Mouse (Mus musculus) mouse embryonic stem cell (cell line): Measurements from ENCODE around the gene Pcolce2.

Source experiments
- in situ Hi-C, 2 experiments: fragments of 300-500 bp; cut with MboI; formaldehyde crosslinking; loops; 1 replicate in 1 of 2; 3 replicates in 1 of 2; pipeline ENCODE4 v1.14.3; 2019 to 2020; ENCODE audit warnings: low sequenced_read_pairs in 2 of 2, low pct_unique_long_range_greater_than_20kb in 1 of 2, mixed read lengths in 1 of 2; ENCODE audit not compliant: unreplicated experiment in 1 of 2

The Pcolce2 gene

GRCm38 (mm10) chr9:95639919-95640318 is 2.5 kb downstream of the Pcolce2 start:
- in situ Hi-C loops: no loop called here

DNA sequence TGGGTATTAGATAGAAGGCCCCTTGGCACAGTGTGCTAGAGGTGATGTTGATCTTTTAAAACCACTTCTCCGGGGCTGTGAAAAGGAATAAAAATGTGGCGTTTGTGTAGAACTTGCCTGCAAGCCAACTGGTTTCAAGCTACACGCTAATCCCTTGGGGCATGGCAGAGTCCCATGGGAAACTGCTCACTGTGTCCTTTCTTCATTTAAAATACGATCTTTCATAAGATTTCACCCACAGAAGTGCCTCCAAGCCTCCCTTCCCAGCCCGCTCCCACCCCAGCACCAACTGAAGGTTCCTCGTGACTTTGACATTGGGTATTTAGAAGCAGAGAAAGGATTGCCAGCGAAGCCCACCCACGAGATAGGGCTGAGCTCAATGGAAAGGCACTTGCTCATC is 8.5 kb downstream of the Pcolce2 start:
- in situ Hi-C loops: no loop called here

DNA sequence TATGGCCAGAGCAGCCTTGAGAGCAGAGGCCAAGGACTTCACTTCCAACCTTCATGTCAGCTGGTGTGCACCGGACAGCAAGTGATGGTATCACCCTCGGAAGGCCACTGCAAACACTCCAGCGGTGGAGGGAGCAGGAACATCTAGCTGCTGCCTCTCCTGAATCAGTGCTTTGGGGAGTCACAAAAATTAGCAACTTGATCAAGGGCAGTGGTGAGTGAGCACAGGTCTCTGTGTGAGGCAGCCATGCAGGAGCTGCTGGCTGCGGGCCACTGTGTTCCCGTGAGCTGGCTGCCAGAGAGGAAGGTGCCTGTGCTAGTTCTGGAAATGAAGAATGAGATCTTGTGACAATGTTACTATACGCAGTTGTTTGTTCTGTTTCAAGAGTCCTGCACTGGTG is 16.0 kb downstream of the Pcolce2 start:
- in situ Hi-C loops: no loop called here

DNA sequence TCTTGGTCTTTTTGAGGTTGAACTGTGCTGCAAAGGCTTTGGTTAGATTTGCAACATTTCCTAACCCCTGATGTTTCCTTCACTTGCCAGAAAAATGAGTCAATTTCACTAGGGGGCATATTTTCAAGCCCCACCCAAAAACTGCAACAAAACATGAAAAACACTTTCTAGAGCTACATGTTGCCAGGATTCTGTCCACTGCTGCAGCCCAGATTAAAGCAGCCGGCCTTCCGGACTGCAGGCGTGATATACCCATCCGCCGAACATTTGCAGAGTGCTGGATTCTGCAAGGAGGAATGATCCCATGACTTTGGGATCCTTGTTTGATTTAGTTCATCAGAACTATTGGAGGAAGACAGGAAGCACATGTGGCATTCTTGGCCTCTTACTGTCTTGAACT is 17.0 kb downstream of the Pcolce2 start:
- in situ Hi-C loops: no loop called here

GRCm38 (mm10) chr9:95657941-95658340 is 20.5 kb downstream of the Pcolce2 start:
- in situ Hi-C loops: no loop called here

GRCm38 (mm10) chr9:95664290-95664989 is 27.0 kb downstream of the Pcolce2 start:
- in situ Hi-C loops: no loop called here

GRCm38 (mm10) chr9:95665835-95666234 is 28.4 kb downstream of the Pcolce2 start:
- in situ Hi-C loops: no loop called here

GRCm38 (mm10) chr9:95667836-95668235 is 30.4 kb downstream of the Pcolce2 start:
- in situ Hi-C loops: no loop called here

DNA sequence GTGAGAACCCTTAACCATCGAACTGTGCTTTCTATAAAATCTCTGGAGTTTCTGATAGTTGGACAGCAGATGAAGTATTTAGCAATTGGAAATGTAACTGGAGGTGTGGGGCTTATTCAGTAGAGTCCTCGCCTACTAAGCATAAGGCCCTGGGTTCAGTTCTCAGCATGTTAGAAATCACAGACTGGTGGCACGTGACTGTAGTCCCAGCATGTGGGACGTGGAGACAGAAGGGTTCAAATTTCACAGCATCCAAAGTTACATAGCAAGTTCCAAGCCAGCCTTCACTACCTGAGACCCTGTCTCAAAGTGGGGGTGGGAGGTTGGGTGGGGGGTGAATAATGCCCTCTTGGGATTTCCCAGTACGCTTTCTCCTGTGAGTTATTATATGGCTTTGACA is 30.9 kb downstream of the Pcolce2 start:
- in situ Hi-C loops: no loop called here

DNA sequence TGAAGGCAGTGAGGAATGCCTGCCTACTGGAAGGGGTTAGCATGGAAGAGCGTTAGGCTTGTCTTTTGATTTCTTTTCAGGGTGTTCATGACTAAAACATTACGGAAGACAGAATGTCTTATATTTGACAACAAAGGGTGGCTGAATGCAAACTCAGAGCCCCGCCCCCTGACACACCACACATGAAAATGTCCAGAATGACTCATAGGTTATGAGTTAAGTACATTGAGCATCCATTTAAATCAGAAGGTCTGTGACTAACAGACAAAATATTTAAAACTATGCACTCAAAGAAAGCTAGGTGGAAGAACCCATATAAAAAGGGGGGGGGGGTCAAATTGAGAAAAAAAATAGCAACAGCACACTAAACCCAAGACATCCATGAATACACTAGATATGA is 34.9 kb downstream of the Pcolce2 start:
- in situ Hi-C loops: no loop called here

GRCm38 (mm10) chr9:95672760-95673159 is 35.4 kb downstream of the Pcolce2 start:
- in situ Hi-C loops: no loop called here

GRCm38 (mm10) chr9:95675064-95675699 is 37.8 kb downstream of the Pcolce2 start:
- in situ Hi-C loops: no loop called here

- in situ Hi-C loops: no loop called here
These were observed 38.6 kb downstream of the Pcolce2 start for GRCm38 (mm10) chr9:95676021-95676420.

GRCm38 (mm10) chr9:95679966-95680365 is 42.6 kb downstream of the Pcolce2 start:
- in situ Hi-C loops: loop anchor here in 1 of 2 experiments (10.0 kb wide), 1 partner anchor 145 kb away; no protein-coding TSS in a partner anchor

DNA sequence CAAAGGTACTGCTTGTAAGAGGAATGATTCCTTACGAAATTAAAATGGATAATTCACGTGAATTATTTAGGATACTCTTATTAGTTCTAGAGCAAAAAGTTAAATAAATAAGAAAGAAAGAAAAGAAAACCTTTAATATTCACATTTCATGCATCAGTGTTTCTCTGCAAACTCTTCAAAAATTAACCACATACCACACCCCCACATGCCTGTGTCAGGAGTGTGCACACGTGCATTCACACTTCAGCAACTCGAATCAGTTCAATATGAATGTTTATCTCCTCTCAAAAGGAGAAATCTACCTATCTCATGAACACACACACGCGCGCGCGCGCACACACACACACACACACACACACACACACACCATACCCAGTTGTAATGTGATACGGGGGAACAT is 43.3 kb downstream of the Pcolce2 start:
- in situ Hi-C loops: loop anchor here in 1 of 2 experiments (10.0 kb wide), 1 partner anchor 146 kb away; no protein-coding TSS in a partner anchor

DNA sequence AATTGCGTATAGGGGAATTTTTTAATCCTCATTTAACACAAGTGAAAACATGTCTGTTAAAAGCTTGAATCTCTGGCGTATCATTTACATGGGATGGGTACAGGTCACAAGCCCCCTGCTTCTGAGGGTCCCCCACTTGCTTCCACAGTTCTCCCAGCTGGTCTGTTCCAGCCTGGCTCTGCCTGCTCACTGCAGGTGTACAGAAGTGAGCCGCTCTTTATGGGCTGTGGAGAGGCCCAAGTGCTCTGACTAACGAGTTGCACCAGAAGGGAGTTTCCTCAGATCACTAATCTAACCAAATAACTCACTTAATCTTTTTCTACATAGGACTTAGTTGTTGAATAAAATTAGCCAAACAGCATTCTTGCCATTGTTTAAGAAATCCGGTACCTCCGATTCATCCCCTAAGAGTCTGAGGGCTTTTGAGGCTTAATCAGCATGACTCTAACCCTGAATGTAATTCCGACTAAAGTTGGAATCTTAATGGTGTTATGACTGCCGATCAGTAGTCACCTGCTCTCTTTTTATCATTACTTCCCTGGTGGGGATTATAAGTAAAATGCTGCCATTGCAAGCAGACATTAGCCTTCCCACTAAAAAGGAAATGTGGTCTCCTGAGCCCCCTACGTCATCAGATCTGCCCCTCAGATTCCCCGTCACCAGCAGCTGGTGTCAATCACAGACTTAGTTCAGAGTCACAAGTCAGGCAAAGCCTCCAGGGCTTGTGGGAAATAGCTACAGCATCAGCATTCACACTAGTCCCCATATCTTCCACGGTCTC is 48.4 kb downstream of the Pcolce2 start:
- in situ Hi-C loops: loop anchor here in 1 of 2 experiments (10.0 kb wide), 1 partner anchor 151 kb away; no protein-coding TSS in a partner anchor

GRCm38 (mm10) chr9:95688064-95688463 is 50.7 kb downstream of the Pcolce2 start:
- in situ Hi-C loops: loop anchor here in 1 of 2 experiments (10.0 kb wide), 1 partner anchor 153 kb away; no protein-coding TSS in a partner anchor

- in situ Hi-C loops: loop anchor here in 1 of 2 experiments (10.0 kb wide), 1 partner anchor 158 kb away; no protein-coding TSS in a partner anchor
These were observed 55.4 kb downstream of the Pcolce2 start for GRCm38 (mm10) chr9:95692823-95693222.

DNA sequence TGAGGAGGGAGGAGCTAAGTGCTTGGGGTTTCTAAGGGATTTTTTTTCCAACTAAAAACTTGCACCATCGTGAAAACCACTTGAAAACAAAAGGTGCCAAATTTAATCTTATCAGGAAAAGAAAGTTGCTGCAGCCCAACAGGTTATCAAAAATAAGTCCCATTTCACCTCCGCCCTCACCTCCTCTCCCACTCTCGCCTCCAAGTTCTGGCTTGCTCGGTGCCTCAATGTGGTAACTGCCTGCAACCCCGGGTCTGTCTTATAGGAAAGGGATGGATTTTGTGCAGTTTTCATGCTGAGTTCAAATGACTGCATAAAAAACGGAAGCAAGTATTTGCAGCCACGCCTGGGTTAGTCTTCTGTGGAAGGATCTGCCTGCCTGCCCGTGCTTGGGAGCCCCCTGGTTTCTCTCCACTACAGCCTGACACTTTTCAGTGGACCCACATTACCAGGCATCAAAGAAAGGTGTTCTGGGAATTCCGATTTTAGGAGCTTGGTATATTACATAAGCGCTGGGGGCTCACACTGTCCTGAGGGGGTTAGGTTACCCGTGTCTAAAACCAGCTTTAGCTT is 56.2 kb downstream of the Pcolce2 start:
- in situ Hi-C loops: loop anchor here in 1 of 2 experiments (10.0 kb wide), 1 partner anchor 159 kb away; no protein-coding TSS in a partner anchor
